Mouse (Mus musculus): ENCODE data around the gene Clk3.

The Clk3 gene

GRCm38 (mm10) chr9:57797456-57797855, 31.8 kb upstream of the Clk3 start:
- no peaks in the 10 kb centered on the region for H3K27me3 ChIP-seq (ENCODE audit: control insufficient read depth, insufficient read depth, low read length, poor library complexity, severe bottlenecking)
- peaks cover 27% of the 10 kb centered on the region for H3K36me3 ChIP-seq (ENCODE audit: control insufficient read depth, insufficient read depth, low read length, poor library complexity, severe bottlenecking)
- no peak for DNase-seq (ENCODE audit: low read depth, low spot score)

GRCm38 (mm10) chr9:57789733-57790132, 24.1 kb upstream of the Clk3 start:
- H3K27me3 ChIP-seq (ENCODE audit: control insufficient read depth, insufficient read depth, low read length, poor library complexity, severe bottlenecking): no peaks in the 10 kb centered on the region
- peak; percentile 21 for DNase-seq (ENCODE audit: low read depth, low spot score)
- H3K36me3 ChIP-seq (ENCODE audit: control insufficient read depth, insufficient read depth, low read length, poor library complexity, severe bottlenecking): peaks cover 14% of the 10 kb centered on the region

DNA sequence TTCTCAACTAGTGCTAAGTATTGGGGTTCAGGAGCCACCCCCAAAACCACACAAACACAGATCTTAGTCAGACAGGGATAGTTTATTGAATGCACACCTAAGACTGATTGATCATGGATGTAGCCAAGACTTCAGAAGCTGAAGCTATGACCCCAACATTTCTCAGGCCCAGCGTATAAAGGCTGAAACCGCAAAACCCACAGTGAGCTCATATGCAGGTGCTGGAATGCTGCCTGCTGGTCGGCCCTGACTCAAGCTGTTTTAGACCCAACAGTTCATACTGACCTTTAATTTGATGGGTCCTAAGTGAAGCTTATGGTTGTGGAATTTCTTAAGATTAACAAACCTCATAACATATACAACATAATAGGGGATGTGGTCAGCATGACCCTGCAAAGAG, 17.0 kb upstream of the Clk3 start:
- Histone ChIP-seq H3K36me3 (ENCODE audit: control insufficient read depth, insufficient read depth, low read length, poor library complexity, severe bottlenecking) (no peaks in the 10 kb centered on the region), H3K27me3 (ENCODE audit: control insufficient read depth, insufficient read depth, low read length, poor library complexity, severe bottlenecking) (no peaks in the 10 kb centered on the region)
- DNase-seq (ENCODE audit: low read depth, low spot score): no peak

- Histone ChIP-seq H3K27me3 (ENCODE audit: control insufficient read depth, insufficient read depth, low read length, poor library complexity, severe bottlenecking) (no peaks in the 10 kb centered on the region), H3K36me3 (ENCODE audit: control insufficient read depth, insufficient read depth, low read length, poor library complexity, severe bottlenecking) (no peaks in the 10 kb centered on the region)
- DNase-seq (ENCODE audit: low read depth, low spot score): no peak
Measured at GRCm38 (mm10) chr9:57775736-57776135, 10.1 kb upstream of the Clk3 start.

DNA sequence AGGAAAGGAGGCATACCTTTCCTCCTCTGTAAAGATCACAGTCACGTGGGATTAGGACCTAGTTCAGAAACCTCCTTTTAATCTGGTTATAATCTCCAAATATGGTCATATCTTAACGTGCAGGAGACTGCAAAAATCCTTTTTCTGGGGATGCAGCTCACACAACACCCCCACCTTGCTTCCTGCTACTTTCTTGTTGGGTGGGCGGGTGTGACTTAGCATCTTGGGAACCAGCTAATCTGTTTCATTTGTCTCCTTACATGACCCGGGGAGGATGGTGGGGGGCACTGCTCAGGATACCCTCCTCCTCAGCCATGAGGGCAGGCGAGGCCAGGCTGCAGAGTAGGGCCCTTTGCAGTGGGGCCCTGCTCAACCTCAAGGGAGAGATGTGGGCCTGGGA, 9.4 kb upstream of the Clk3 start:
- H3K36me3 ChIP-seq (ENCODE audit: control insufficient read depth, insufficient read depth, low read length, poor library complexity, severe bottlenecking): no peaks in the 10 kb centered on the region
- no peaks in the 10 kb centered on the region for H3K27me3 ChIP-seq (ENCODE audit: control insufficient read depth, insufficient read depth, low read length, poor library complexity, severe bottlenecking)
- DNase-seq (ENCODE audit: low read depth, low spot score): no peak

DNA sequence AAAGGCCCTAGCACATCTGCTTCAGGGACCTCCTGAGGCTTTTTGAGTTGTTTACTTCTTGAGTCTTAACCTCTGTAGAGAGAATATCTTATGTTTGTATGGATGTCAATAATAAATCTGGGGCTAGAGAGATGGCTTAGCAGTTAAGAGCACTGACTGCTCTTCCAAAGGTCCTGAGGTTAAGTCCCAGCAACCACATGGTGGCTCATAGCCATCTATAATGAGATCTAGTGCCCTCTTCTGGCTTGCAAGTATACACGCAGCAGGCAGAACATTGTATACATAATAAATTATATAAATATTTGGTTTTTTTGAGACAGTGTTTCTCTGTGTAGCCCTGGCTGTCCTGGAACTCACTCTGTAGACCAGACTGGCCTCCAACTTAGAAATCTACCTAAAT, 8.5 kb upstream of the Clk3 start:
- DNase-seq (ENCODE audit: low read depth, low spot score): peak; percentile 60
- Histone ChIP-seq H3K36me3 (ENCODE audit: control insufficient read depth, insufficient read depth, low read length, poor library complexity, severe bottlenecking) (no peaks in the 10 kb centered on the region), H3K27me3 (ENCODE audit: control insufficient read depth, insufficient read depth, low read length, poor library complexity, severe bottlenecking) (no peaks in the 10 kb centered on the region)

- H3K27me3 ChIP-seq (ENCODE audit: control insufficient read depth, insufficient read depth, low read length, poor library complexity, severe bottlenecking): no peaks in the 10 kb centered on the region
Measured at GRCm38 (mm10) chr9:57773754-57774153, 8.1 kb upstream of the Clk3 start.

GRCm38 (mm10) chr9:57770836-57771235, 5.2 kb upstream of the Clk3 start:
- no peaks in the 10 kb centered on the region for H3K36me3 ChIP-seq (ENCODE audit: control insufficient read depth, insufficient read depth, low read length, poor library complexity, severe bottlenecking)
- DNase-seq (ENCODE audit: low read depth, low spot score): no peak
- no peaks in the 10 kb centered on the region for H3K27me3 ChIP-seq (ENCODE audit: control insufficient read depth, insufficient read depth, low read length, poor library complexity, severe bottlenecking)

More at GRCm38 (mm10) chr9:57773754-57774153, 8.1 kb upstream of the Clk3 start:
- no peak for DNase-seq (ENCODE audit: low read depth, low spot score)
- H3K36me3 ChIP-seq (ENCODE audit: control insufficient read depth, insufficient read depth, low read length, poor library complexity, severe bottlenecking): no peaks in the 10 kb centered on the region

DNA sequence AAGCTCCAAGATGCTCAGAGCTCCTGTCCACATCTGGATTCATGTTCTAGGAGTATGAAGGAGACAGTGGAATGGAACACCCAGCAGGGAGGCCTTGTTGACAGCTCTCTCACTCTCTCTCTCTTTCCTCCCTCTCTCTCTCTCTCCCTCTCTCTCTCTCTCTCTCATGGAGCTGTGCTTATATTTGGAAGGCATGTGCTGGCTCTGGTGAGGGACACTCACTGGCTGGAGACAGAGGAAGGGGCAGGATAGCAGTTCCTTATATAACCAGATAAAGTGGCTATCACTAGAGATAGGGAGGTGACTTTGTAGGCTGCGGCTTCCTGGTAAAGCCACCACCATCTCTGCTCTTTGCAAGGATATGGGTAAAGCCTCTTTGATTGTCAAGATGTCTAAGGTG, 4.6 kb upstream of the Clk3 start:
- no peaks in the 10 kb centered on the region for H3K27me3 ChIP-seq (ENCODE audit: control insufficient read depth, insufficient read depth, low read length, poor library complexity, severe bottlenecking)
- no peaks in the 10 kb centered on the region for H3K36me3 ChIP-seq (ENCODE audit: control insufficient read depth, insufficient read depth, low read length, poor library complexity, severe bottlenecking)
- no peak for DNase-seq (ENCODE audit: low read depth, low spot score)

- H3K36me3 ChIP-seq (ENCODE audit: control insufficient read depth, insufficient read depth, low read length, poor library complexity, severe bottlenecking): no peaks in the 10 kb centered on the region
- DNase-seq (ENCODE audit: low read depth, low spot score): no peak
- no peaks in the 10 kb centered on the region for H3K27me3 ChIP-seq (ENCODE audit: control insufficient read depth, insufficient read depth, low read length, poor library complexity, severe bottlenecking)
Measured at GRCm38 (mm10) chr9:57769539-57770069, 3.9 kb upstream of the Clk3 start.

GRCm38 (mm10) chr9:57767231-57767630, 1.6 kb upstream of the Clk3 start:
- H3K36me3 ChIP-seq (ENCODE audit: control insufficient read depth, insufficient read depth, low read length, poor library complexity, severe bottlenecking): no peaks in the 10 kb centered on the region
- no peak for DNase-seq (ENCODE audit: low read depth, low spot score)
- no peaks in the 10 kb centered on the region for H3K27me3 ChIP-seq (ENCODE audit: control insufficient read depth, insufficient read depth, low read length, poor library complexity, severe bottlenecking)

DNA sequence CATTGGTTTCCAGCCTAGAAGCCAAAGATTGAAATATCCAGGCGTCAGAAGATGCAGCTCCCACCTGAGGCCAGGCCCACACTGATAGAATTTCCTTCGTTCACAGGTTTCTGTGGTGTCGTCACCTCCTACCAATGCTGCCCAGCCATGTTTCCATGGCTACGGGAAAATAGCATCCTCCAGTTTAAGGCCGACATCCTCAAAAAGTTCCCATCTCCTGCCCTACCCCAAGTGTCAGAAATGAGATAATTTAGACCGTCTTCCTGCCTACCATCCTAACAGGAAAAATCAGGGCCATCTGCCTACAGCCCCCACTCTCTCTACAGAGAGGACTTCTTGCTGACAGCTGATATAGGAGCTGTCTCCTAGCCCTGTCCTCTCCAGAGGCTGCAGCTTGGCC, 771 bp upstream of the Clk3 start:
- no peak for DNase-seq (ENCODE audit: low read depth, low spot score)
- Histone ChIP-seq H3K27me3 (ENCODE audit: control insufficient read depth, insufficient read depth, low read length, poor library complexity, severe bottlenecking) (no peaks in the 10 kb centered on the region), H3K36me3 (ENCODE audit: control insufficient read depth, insufficient read depth, low read length, poor library complexity, severe bottlenecking) (0 out of 2 replicates have a peak, but pooled peaks cover 1% of the 10 kb centered on the region)

GRCm38 (mm10) chr9:57764974-57765363, 691 bp downstream of the Clk3 start:
- DNase-seq (ENCODE audit: low read depth, low spot score): peak; percentile 92
- Histone ChIP-seq H3K36me3 (ENCODE audit: control insufficient read depth, insufficient read depth, low read length, poor library complexity, severe bottlenecking) (peaks cover 10% of the 10 kb centered on the region), H3K27me3 (ENCODE audit: control insufficient read depth, insufficient read depth, low read length, poor library complexity, severe bottlenecking) (no peaks in the 10 kb centered on the region)

GRCm38 (mm10) chr9:57764147-57764973, 1.3 kb downstream of the Clk3 start:
- Histone ChIP-seq H3K27me3 (ENCODE audit: control insufficient read depth, insufficient read depth, low read length, poor library complexity, severe bottlenecking) (no peaks in the 10 kb centered on the region), H3K36me3 (ENCODE audit: control insufficient read depth, insufficient read depth, low read length, poor library complexity, severe bottlenecking) (peaks cover 10% of the 10 kb centered on the region)
- DNase-seq (ENCODE audit: low read depth, low spot score): peak; percentile 34

- no peaks in the 10 kb centered on the region for H3K27me3 ChIP-seq (ENCODE audit: control insufficient read depth, insufficient read depth, low read length, poor library complexity, severe bottlenecking)
- peaks cover 19% of the 10 kb centered on the region for H3K36me3 ChIP-seq (ENCODE audit: control insufficient read depth, insufficient read depth, low read length, poor library complexity, severe bottlenecking)
- DNase-seq (ENCODE audit: low read depth, low spot score): peak; percentile 70
Measured at GRCm38 (mm10) chr9:57762563-57762991, 3.1 kb downstream of the Clk3 start.
